Mouse (Mus musculus) macrophage (primary cell): ENCODE data around the gene 4930524N10Rik. TPM values are rescaled to one million over a fixed set of nuclear protein-coding genes. Genes with fewer than 3 reads are reported as not detected.

ENCODE experiments used
- H3K27ac ChIP-seq: fragments of 350-480 bp; formaldehyde crosslinking; 2 replicates; pipeline ENCODE4 v1.9.0; 2021
- H3K36me3 ChIP-seq: fragments of 350-480 bp; formaldehyde crosslinking; 2 replicates; pipeline ENCODE4 v1.9.0; 2021; ENCODE audit errors: inconsistent target
- H3K4me3 ChIP-seq: fragments of 350-480 bp; formaldehyde crosslinking; 2 replicates; pipeline ENCODE4 v1.9.0; 2021; ENCODE audit errors: inconsistent target
- H3K79me2 ChIP-seq: fragments of 350-480 bp; formaldehyde crosslinking; 2 replicates; pipeline ENCODE4 v1.9.0; 2021; ENCODE audit errors: inconsistent target
- WGBS: methylation state at CpG from one replicate; pipeline ENCODE4 v1.1.7; 2026; ENCODE audit warnings: inconsistent platforms; ENCODE audit not compliant: missing documents; 5-methylcytosine and 5-hydroxymethylcytosine counted together
- polyA plus RNA-seq: library from polyadenylated mRNA; stranded (reverse); fragments of 250-400 nt; gene quantifications from 3 replicates; pipeline ENCODE4 v1.2.4, GENCODE M21; 2018; ENCODE audit warnings: inconsistent platforms
- total RNA-seq, 78 experiments: library from RNA; depleted of rRNA; stranded (reverse); fragments of 250-400 nt; gene quantifications; 1 replicate in 9 of 78; 2 replicates in 24 of 78; 3 replicates in 43 of 78; 4 replicates in 2 of 78; pipeline ENCODE4 v1.2.4; 2018; ENCODE audit warnings: inconsistent platforms in 56 of 78

4930524N10Rik gene
- not detected for total RNA-seq (2018; cell fraction: chromatin; rRNA removed)
- not detected for total RNA-seq (2018; cell fraction: cytosol; rRNA removed)
- total RNA-seq (2018; cell fraction: nucleus; rRNA removed), result not detected
- not detected in 3 replicates for polyA plus RNA-seq

DNA sequence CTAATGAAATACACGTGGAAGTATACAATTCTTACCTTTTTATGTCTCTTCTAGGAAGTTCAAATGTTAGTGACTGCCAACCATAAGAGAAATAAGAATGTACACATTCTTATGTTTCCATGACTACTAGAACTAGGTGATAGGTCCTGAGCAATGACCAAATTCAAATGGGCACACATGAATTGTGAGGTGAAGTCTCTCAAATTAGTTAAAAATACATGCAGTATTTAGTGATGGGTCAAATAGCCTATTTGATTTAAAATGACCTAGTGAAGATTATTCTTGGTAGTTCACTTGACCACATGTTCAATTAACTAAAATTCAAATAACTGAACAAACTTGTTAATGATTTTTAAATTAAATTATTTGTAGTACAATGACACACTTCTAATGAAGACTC, at the start of gene 4930524N10Rik:
TSS of gene 4930524N10Rik (minus strand) at position 101 of the 400 bp plus-strand sequence.
- Histone ChIP-seq H3K27ac (no peak within 1 kb of the TSS), H3K79me2 (no peaks in the 10 kb centered on the region), H3K36me3 (no peaks in the 10 kb centered on the region), H3K4me3 (no peak within 1 kb of the TSS)
- 27% methylated on average over 1 of the region's 1 CpGs for WGBS

DNA sequence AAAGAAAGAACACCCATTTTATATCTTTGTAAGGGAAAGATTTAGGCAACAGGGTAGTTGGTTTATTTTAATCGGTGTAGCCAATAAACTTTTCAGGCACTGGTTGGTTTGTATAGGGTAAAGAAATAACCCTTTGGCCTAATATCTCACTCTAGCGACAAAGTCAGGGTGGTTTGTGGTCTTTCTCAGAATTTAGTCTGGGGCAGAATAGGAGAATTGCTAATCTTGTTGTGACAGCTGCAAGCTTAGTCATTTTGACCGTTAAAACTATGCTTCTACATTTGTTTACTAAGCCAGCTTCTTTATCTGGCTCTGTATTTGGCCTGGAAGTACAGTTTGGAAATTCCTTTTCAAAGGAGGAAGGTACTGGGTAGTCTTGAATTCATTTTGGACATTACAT, 6.8 kb upstream of the 4930524N10Rik start:
- WGBS, result 85% methylated on average over 3 of the region's 3 CpGs
- Histone ChIP-seq H3K4me3 (no peak overlapping the region), H3K27ac (no peak overlapping the region), H3K79me2 (no peaks in the 10 kb centered on the region), H3K36me3 (no peaks in the 10 kb centered on the region)

DNA sequence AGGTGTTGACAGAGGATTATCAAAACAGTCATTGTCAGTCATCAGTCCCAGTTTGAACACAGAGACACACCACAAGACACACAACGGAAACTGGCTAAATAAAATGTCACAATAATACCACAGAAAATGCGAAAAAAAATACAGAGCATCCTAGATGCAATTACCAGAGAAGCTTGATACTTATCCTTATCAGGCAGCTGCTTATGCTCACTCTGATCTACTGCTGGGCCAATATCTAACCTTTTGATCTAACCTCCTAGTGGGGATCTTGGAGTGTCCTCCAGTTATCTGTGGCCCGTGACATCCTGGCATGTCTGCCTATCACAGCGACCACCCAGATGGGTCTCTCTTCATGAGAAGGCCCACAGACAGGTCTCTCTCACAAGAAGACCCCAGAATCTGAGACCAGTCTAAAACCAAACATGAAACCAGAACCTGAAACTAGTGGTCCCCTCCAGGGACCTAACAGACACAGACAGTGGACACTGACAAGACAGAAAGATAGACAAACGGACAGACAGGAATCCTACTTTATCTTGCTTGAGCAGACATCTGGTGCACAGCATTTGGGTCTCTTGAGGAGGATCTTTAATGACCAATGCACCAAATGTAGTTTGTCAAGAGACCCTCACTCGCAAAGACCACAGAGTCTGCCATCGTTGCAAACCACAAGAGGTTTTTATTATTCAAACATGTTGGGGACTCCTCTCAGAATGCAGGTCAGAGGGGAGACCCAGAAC, 6.3 kb upstream of the 4930524N10Rik start:
- no peaks in the 10 kb centered on the region for H3K36me3 ChIP-seq

DNA sequence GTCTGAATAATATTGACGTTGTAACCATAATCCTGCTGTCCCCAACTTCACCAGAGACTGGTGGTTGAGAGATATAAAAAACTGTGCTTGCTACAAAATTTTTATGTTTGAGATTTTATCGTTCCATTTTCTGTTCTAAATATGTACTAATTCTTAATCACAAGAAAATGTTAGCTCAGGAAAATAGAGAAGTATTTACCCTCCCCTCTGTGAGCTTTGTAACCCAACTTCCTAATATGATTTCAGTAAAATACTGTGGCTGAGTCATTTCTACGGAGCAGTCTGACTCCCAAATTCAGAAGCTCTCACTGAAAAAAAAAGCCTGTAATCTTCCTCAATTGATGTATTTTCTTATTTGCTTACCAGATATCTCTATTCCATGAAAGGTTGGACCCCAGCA, 4.7 kb upstream of the 4930524N10Rik start:
- Histone ChIP-seq H3K4me3 (no peak overlapping the region), H3K27ac (no peak overlapping the region)
- WGBS, result 78% methylated on average over 3 of the region's 3 CpGs

More for the DNA sequence above, 6.3 kb upstream of the 4930524N10Rik start:
- Histone ChIP-seq H3K27ac (no peak overlapping the region), H3K79me2 (no peaks in the 10 kb centered on the region), H3K4me3 (no peak overlapping the region)
- 78% methylated on average over 7 of the region's 7 CpGs for WGBS

More for the DNA sequence above, 4.7 kb upstream of the 4930524N10Rik start:
- H3K79me2 ChIP-seq, result no peaks in the 10 kb centered on the region
- H3K36me3 ChIP-seq, result no peaks in the 10 kb centered on the region

Other genes starting within 250 kb of the 4930524N10Rik start
- not detected in 3 replicates for gene Gm15140, start 222.7 kb downstream of the 4930524N10Rik start, polyA plus RNA-seq
- gene Samt4, start 138.6 kb upstream of the 4930524N10Rik start, polyA plus RNA-seq, result not detected in 3 replicates
- not detected in 3 replicates for gene Samt2, start 236.0 kb upstream of the 4930524N10Rik start, polyA plus RNA-seq